Mouse (Mus musculus): ENCODE measurements around the gene Atxn7l3.

DNA sequence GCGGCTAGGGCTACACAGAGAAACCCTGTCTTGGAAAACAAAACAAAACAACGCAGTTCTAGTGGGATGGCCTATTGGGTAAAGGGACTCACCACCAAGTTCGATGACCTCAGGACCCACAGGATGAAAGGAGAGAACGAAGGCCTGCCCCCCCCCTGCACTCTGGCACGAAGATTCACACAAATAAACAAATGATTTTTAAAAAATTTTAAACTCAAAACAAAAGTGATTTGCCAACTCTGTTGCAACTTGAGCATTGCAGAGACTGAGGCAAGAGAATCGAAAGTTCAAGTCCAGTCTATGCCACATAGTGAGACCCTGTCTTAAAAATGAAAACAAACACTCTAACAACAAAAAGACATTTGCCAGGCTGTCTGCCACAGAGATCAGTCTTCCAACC is 55.8 kb downstream of the Atxn7l3 start:
- no peak for TF ChIP-seq TAL1 (conservative IDR thresholded peaks at IDR 0.05; ENCODE audit: low read depth, low read length)
- no peak for TF ChIP-seq GATA1 (IDR thresholded peaks at IDR 0.05; ENCODE audit: borderline replicate concordance, low read length)
